Mouse (Mus musculus) heart, embryonic 14.5 days (tissue): ENCODE results near the gene Ptprj. TPM values are rescaled to one million over a fixed set of nuclear protein-coding genes. Genes with fewer than 3 reads are reported as not detected.

Source experiments
- ATAC-seq: fragments of 200-750 bp; cut with Nextera tagmentation; 2 replicates; pipeline ENCODE4 v1.8.0; 2017; ENCODE audit warnings: low read depth, moderate TSS enrichment; ENCODE audit not compliant: insufficient number of reproducible peaks, insufficient read depth, low FRiP score
- H3K27ac ChIP-seq, 2 experiments: fragments of 200-500 bp in 1 of 2; fragments of 300-500 bp in 1 of 2; sonication (generic) in 1 of 2; replicated peaks in 1 of 2; 2 replicates each; pipeline ENCODE4 v1.5.1; 2012 to 2014; ENCODE audit warnings: low read depth in 2 of 2, low read length in 2 of 2, control low read depth in 1 of 2, mild to moderate bottlenecking in 1 of 2, mixed read lengths in 1 of 2; ENCODE audit not compliant: control insufficient read depth in 1 of 2, insufficient read depth in 1 of 2
- H3K27me3 ChIP-seq: fragments of 300-500 bp; sonication (generic); 2 replicates; pipeline ENCODE4 v1.6.1; 2014; ENCODE audit warnings: mild to moderate bottlenecking, low read length, control low read depth; ENCODE audit not compliant: control insufficient read depth, insufficient read depth
- H3K36me3 ChIP-seq: fragments of 300-500 bp; sonication (generic); 2 replicates; pipeline ENCODE4 v1.6.1; 2014; ENCODE audit warnings: mild to moderate bottlenecking, control low read depth, low read length, mixed read lengths; ENCODE audit not compliant: control insufficient read depth, insufficient read depth
- H3K4me1 ChIP-seq, 2 experiments: fragments of 200-500 bp in 1 of 2; fragments of 300-500 bp in 1 of 2; sonication (generic) in 1 of 2; 2 replicates each; pipeline ENCODE4 v1.6.1; 2012 to 2014; ENCODE audit warnings: low read length in 2 of 2, control low read depth in 1 of 2, mixed read lengths in 1 of 2; ENCODE audit not compliant: control insufficient read depth in 2 of 2, insufficient read depth in 2 of 2
- H3K4me2 ChIP-seq: fragments of 300-500 bp; sonication (generic); 2 replicates; pipeline ENCODE4 v1.6.1; 2014; ENCODE audit warnings: mild to moderate bottlenecking, low read length
- H3K4me3 ChIP-seq, 2 experiments: fragments of 200-500 bp in 1 of 2; fragments of 300-500 bp in 1 of 2; sonication (generic) in 1 of 2; 2 replicates each; pipeline ENCODE4 v1.5.1; 2012 to 2014; ENCODE audit warnings: low read length in 2 of 2, mild to moderate bottlenecking in 2 of 2, control low read depth in 1 of 2, low read depth in 1 of 2, moderate library complexity in 1 of 2; ENCODE audit not compliant: control insufficient read depth in 1 of 2, insufficient read depth in 1 of 2
- H3K9ac ChIP-seq: fragments of 300-500 bp; sonication (generic); 2 replicates; pipeline ENCODE4 v1.6.1; 2014; ENCODE audit warnings: mild to moderate bottlenecking, low read length
- H3K9me3 ChIP-seq: fragments of 300-500 bp; sonication (generic); 2 replicates; pipeline ENCODE4 v1.6.1; 2016; ENCODE audit warnings: low read length, control low read depth; ENCODE audit not compliant: control insufficient read depth
- WGBS: fragments of 180-500 bp; shearing (Covaris S2); extraction: QIAGEN DNeasy Blood & Tissue Kit; methylation state at CpG from one replicate; pipeline ENCODE4 v1.1.7; 2014; 5-methylcytosine and 5-hydroxymethylcytosine counted together
- polyA plus RNA-seq: library from polyadenylated mRNA; unstranded; fragments of >200 nt; fragmentation: Nextera tagmentation; extraction: Ambion mirVana; gene quantifications from 2 replicates; pipeline ENCODE4 v1.2.1, GENCODE M21; 2014

Ptprj gene
- polyA plus RNA-seq, 1 experiment from 2014 or later: 1.5 TPM

GRCm38 (mm10) chr2:90489839-90490238 lies 90.6 kb downstream of the Ptprj start:
- Histone ChIP-seq H3K4me1 (peaks cover 10% of the 10 kb centered on the region in 2 experiments), H3K9me3 (no peaks in the 10 kb centered on the region), H3K4me2 (no peak overlapping the region), H3K27me3 (no peaks in the 10 kb centered on the region), H3K9ac (no peak overlapping the region), H3K4me3 (no peak overlapping the region), H3K27ac (0 out of 4 replicates have a peak overlapping the region, but pooled peaks of 1 of the 2 experiments have one; percentile 9), H3K36me3 (no peaks in the 10 kb centered on the region)
- 83% methylated on average over 4 of the region's 4 CpGs for WGBS
- ATAC-seq: no peak

GRCm38 (mm10) chr2:90488690-90489590 lies 91.5 kb downstream of the Ptprj start:
- 90% methylated on average over 8 of the region's 8 CpGs for WGBS
- no peak for ATAC-seq
- H3K27me3 ChIP-seq: no peaks in the 10 kb centered on the region
- H3K36me3 ChIP-seq: no peaks in the 10 kb centered on the region
- H3K4me1 ChIP-seq: peaks cover 10% of the 10 kb centered on the region in 2 experiments
- H3K9ac ChIP-seq: no peak overlapping the region
- H3K27ac ChIP-seq: no peak overlapping the region
- H3K9me3 ChIP-seq: no peaks in the 10 kb centered on the region
- H3K4me3 ChIP-seq: no peak overlapping the region
- H3K4me2 ChIP-seq: no peak overlapping the region

DNA sequence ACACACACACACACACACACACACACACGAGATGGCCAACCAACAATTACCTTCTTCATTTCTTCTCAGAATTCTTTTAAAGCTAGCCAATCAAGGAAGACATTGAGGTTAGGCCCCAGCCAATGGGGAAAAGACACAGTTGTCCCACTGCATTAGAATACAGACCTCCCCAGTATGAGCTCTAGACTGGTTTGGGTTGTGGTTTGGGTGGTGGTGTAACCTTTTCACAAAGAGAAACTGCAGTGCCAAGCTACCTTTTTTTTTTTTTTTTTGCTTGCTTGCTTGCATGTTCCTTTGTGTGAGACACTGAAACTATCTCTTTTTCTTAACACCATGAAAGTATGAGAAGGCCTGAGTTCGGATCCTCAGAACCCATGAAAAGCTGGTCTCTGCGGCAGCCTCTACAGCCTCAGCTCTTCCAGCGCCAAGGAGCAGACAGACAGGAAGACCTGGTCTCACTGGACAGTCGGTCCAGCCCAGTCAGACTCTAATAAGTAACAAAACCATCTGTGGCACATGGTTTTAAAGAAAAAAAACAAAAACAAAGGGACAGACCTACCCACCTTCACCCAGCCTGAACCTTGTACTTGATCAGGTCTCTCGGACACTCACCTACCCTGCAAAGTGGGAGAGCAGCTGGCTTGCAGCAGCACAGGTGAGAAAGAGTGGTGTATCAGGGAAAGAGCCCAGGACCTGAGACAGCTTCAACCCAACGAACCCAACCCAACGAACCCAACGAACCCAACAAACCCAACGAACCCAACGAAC lies 92.8 kb downstream of the Ptprj start:
- no peaks in the 10 kb centered on the region for H3K27me3 ChIP-seq
- WGBS: 90% methylated on average over 11 of the region's 11 CpGs
- no peak overlapping the region for H3K4me3 ChIP-seq
- ATAC-seq: no peak
- no peak overlapping the region for H3K4me2 ChIP-seq
- peaks cover 10% of the 10 kb centered on the region in 2 experiments for H3K4me1 ChIP-seq
- H3K36me3 ChIP-seq: no peaks in the 10 kb centered on the region
- no peak overlapping the region for H3K9ac ChIP-seq
- no peak overlapping the region for H3K27ac ChIP-seq
- H3K9me3 ChIP-seq: no peaks in the 10 kb centered on the region

DNA sequence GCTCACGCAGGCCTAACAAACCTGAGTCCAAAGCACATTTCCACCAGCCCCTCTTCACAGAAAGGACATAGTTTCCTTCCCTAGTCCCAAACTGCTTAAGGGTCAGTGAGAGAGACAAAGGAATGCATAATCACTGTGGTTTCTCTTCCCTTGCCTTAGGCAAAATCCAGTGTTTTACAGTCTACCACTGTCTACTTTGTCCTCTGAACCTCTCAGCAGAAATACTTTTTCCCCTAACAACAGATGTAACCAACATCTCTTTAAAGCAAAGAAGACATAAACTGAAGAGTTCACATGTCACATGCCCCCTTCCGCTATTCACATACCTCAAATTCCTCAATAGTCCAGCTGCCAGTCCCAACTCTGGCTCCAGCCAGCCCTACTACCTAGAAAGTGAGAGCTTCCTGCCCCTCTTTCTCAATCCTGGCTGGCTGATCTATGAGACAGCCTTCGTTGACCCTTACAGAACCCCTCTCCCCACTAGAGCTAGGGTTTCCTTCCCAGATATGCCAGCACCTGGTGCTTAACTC lies 94.2 kb downstream of the Ptprj start:
- ATAC-seq: no peak
- WGBS: 45% methylated on average over 3 of the region's 3 CpGs
- no peak overlapping the region for H3K27ac ChIP-seq

GRCm38 (mm10) chr2:90481505-90481904 lies 98.9 kb downstream of the Ptprj start:
- H3K9me3 ChIP-seq: no peaks in the 10 kb centered on the region
- ATAC-seq: no peak
- no peaks in the 10 kb centered on the region for H3K27me3 ChIP-seq
- no peak overlapping the region for H3K4me3 ChIP-seq
- no peaks in the 10 kb centered on the region for H3K36me3 ChIP-seq
- H3K4me2 ChIP-seq: no peak overlapping the region
- H3K27ac ChIP-seq: no peak overlapping the region
- no peak overlapping the region for H3K9ac ChIP-seq
- peaks cover 7 to 9% of the 10 kb centered on the region in 2 experiments for H3K4me1 ChIP-seq
- 88% methylated on average over 6 of the region's 6 CpGs for WGBS

More for the DNA sequence above, 94.2 kb downstream of the Ptprj start:
- Histone ChIP-seq H3K4me2 (no peak overlapping the region), H3K4me3 (no peak overlapping the region), H3K4me1 (peaks cover 10% of the 10 kb centered on the region in 2 experiments), H3K9me3 (no peaks in the 10 kb centered on the region), H3K9ac (no peak overlapping the region), H3K27me3 (no peaks in the 10 kb centered on the region), H3K36me3 (no peaks in the 10 kb centered on the region)

DNA sequence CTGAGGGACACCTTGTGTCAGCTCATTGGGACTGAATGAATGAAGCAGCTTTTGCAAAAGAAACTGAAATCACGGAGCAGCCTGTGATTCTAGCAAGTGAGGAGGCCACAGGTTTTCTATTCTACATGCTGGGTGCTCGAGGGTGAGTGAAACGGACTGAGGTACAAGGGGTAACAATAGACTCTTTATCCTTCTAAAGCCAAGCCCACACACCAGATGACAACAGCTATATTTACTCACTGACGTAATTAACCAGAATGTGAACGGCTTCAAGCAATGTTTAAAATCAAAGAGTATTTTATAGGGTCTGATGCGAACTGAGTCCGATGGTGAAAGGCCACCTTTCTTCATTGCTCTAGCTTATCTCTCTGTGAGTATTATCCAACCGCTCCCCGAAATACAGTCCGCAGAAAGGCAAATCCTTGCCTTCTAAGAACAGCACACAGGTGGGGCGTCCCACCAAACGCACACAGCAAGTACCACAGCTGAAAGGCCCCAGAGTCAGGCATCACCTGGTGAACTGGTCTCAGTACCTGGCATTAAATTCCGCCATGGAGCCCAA lies 99.6 kb downstream of the Ptprj start:
- H3K9ac ChIP-seq: no peak overlapping the region
- no peak overlapping the region for H3K27ac ChIP-seq
- H3K4me1 ChIP-seq: peaks cover 3 to 5% of the 10 kb centered on the region in 2 experiments; a peak in 1 of 4 replicates
- H3K27me3 ChIP-seq: no peaks in the 10 kb centered on the region
- H3K4me3 ChIP-seq: no peak overlapping the region
- no peaks in the 10 kb centered on the region for H3K9me3 ChIP-seq
- H3K36me3 ChIP-seq: no peaks in the 10 kb centered on the region
- ATAC-seq: no peak
- H3K4me2 ChIP-seq: no peak overlapping the region
- whole genome bisulfite sequencing: 78% methylated on average over 13 of the region's 13 CpGs

DNA sequence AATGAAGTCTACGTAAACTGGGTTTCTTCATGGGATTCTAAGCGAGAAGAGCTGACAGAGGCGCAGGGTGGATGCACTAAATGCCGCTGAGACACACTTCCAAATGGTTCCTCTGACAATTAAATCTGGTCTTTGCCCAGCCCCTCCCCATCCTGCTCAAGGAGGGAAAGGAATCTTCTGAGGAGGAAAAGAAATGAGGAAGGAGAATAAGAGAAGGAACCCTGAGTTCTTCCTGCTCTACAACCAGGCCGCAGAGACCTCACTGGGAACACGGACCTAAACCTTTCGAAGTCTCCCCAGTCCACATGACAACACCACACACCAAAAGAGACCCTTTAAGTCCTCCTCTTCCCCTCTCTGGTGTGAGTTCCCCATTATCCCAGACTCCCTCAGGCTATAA lies 101.9 kb downstream of the Ptprj start:
- Histone ChIP-seq H3K36me3 (no peaks in the 10 kb centered on the region), H3K9ac (no peak overlapping the region), H3K9me3 (no peaks in the 10 kb centered on the region), H3K27me3 (no peaks in the 10 kb centered on the region), H3K4me3 (no peak overlapping the region), H3K4me2 (no peak overlapping the region), H3K4me1 (peaks cover 3 to 5% of the 10 kb centered on the region in 2 experiments; a peak in 1 of 4 replicates), H3K27ac (no peak overlapping the region)
- ATAC-seq: no peak
- WGBS: 90% methylated on average over 7 of the region's 7 CpGs
